Mouse (Mus musculus) small intestine, adult 2 months (tissue): ENCODE measurements around the gene Hs2st1. TPM values are rescaled to one million over a fixed set of nuclear protein-coding genes. Genes with fewer than 3 reads are reported as not detected.
A peak's percentile ranks its signal among the peaks of the same experiment; 100 is the strongest.

Source experiments
- H3K27ac ChIP-seq: fragments of 200-500 bp; 2 replicates; pipeline ENCODE4 v1.5.1; 2012; ENCODE audit warnings: low read depth, low read length, control low read depth, inconsistent platforms; ENCODE audit not compliant: insufficient read depth
- H3K27me3 ChIP-seq: fragments of 200-500 bp; 2 replicates; pipeline ENCODE4 v1.6.1; 2012; ENCODE audit warnings: mild to moderate bottlenecking, moderate library complexity, low read length, inconsistent platforms; ENCODE audit not compliant: control insufficient read depth, insufficient read depth
- H3K36me3 ChIP-seq: fragments of 200-500 bp; 2 replicates; pipeline ENCODE4 v1.6.1; 2012; ENCODE audit warnings: mild to moderate bottlenecking, low read length, control low read depth, inconsistent platforms; ENCODE audit not compliant: control insufficient read depth, insufficient read depth
- H3K4me1 ChIP-seq: fragments of 200-500 bp; 2 replicates; pipeline ENCODE4 v1.6.1; 2012; ENCODE audit warnings: low read length, inconsistent platforms, mixed read lengths; ENCODE audit not compliant: control insufficient read depth, insufficient read depth, insufficient read length
- H3K4me3 ChIP-seq: fragments of 200-500 bp; 2 replicates; pipeline ENCODE4 v1.5.1; 2012; ENCODE audit warnings: low read depth, mild to moderate bottlenecking, control low read depth, inconsistent platforms, low read length, moderate library complexity
- CTCF ChIP-seq: fragments of 200-500 bp; IDR thresholded peaks from 2 replicates; pipeline ENCODE4 v1.5.1; 2012; ENCODE audit warnings: low read depth, mild to moderate bottlenecking, control low read depth, inconsistent platforms, low read length, moderate library complexity, mixed read lengths; ENCODE audit not compliant: insufficient replicate concordance, insufficient read length; ENCODE audit errors: extremely low read depth
- POLR2A ChIP-seq: fragments of 200-500 bp; IDR thresholded peaks from 2 replicates; pipeline ENCODE4 v1.6.1; 2012; ENCODE audit warnings: low read depth, mild to moderate bottlenecking, control low read depth, inconsistent platforms, low read length, moderate library complexity
- WGBS: fragments of 180-500 bp; shearing (Covaris S2); methylation state at CpG from one replicate; pipeline ENCODE4 v1.1.7; 2018; 5-methylcytosine and 5-hydroxymethylcytosine counted together
- polyA plus RNA-seq: library from polyadenylated mRNA; depleted of rRNA; stranded (reverse); fragments of >200 nt; gene quantifications from 2 replicates; pipeline ENCODE4 v1.2.3, GENCODE M21; 2012

Gene Hs2st1
- polyA plus RNA-seq, 1 experiment: 2.3 TPM

GRCm38 (mm10) chr3:144462679-144463078, 107.3 kb downstream of the Hs2st1 start:
- H3K27me3 ChIP-seq: no peaks in the 10 kb centered on the region
- H3K4me1 ChIP-seq: no peaks in the 10 kb centered on the region
- H3K36me3 ChIP-seq: peaks cover 8% of the 10 kb centered on the region
- TF ChIP-seq POLR2A (no peak), CTCF (no peak)
- H3K4me3 ChIP-seq: no peak overlapping the region
- 91% methylated on average over 10 of the region's 10 CpGs for WGBS
- H3K27ac ChIP-seq: no peak overlapping the region

- Histone ChIP-seq H3K4me3 (no peak overlapping the region), H3K27ac (no peak overlapping the region), H3K27me3 (no peaks in the 10 kb centered on the region), H3K4me1 (no peaks in the 10 kb centered on the region), H3K36me3 (peaks cover 8% of the 10 kb centered on the region)
- WGBS: 44% methylated on average over 5 of the region's 5 CpGs
- no peak for TF ChIP-seq CTCF
- TF ChIP-seq POLR2A: no peak
Measured at GRCm38 (mm10) chr3:144460183-144460788, 109.7 kb downstream of the Hs2st1 start.

- H3K27me3 ChIP-seq: no peaks in the 10 kb centered on the region
- H3K4me1 ChIP-seq: no peaks in the 10 kb centered on the region
- peaks cover 6% of the 10 kb centered on the region for H3K36me3 ChIP-seq
- TF ChIP-seq CTCF (no peak), POLR2A (no peak)
- no peak overlapping the region for H3K27ac ChIP-seq
- 62% methylated on average over 8 of the region's 8 CpGs for WGBS
- no peak overlapping the region; the same call in 1 of the 2 replicates for H3K4me3 ChIP-seq
Measured at GRCm38 (mm10) chr3:144459285-144459697, 110.7 kb downstream of the Hs2st1 start.

- TF ChIP-seq POLR2A: no peak
- TF ChIP-seq CTCF: peak; percentile 25; the same call in 1 of the 2 replicates
- Histone ChIP-seq H3K4me1 (no peaks in the 10 kb centered on the region), H3K4me3 (no peak overlapping the region), H3K27ac (no peak overlapping the region), H3K36me3 (peaks cover 4% of the 10 kb centered on the region), H3K27me3 (no peaks in the 10 kb centered on the region)
- 64% methylated on average over 19 of the region's 19 CpGs for WGBS
Measured at GRCm38 (mm10) chr3:144453701-144454430, 116.1 kb downstream of the Hs2st1 start.

- Histone ChIP-seq H3K27ac (no peak overlapping the region), H3K4me1 (peaks cover 9% of the 10 kb centered on the region), H3K4me3 (no peak overlapping the region), H3K36me3 (peaks cover 4% of the 10 kb centered on the region), H3K27me3 (no peaks in the 10 kb centered on the region)
- WGBS: 94% methylated on average over 6 of the region's 6 CpGs
- no peak for TF ChIP-seq POLR2A
- no peak for TF ChIP-seq CTCF
Measured at GRCm38 (mm10) chr3:144448977-144449376, 121.0 kb downstream of the Hs2st1 start.

- no peaks in the 10 kb centered on the region for H3K27me3 ChIP-seq
Measured at GRCm38 (mm10) chr3:144447917-144448316, 122.1 kb downstream of the Hs2st1 start.

GRCm38 (mm10) chr3:144446081-144446634, 123.8 kb downstream of the Hs2st1 start:
- Histone ChIP-seq H3K36me3 (no peaks in the 10 kb centered on the region), H3K27ac (peak overlapping the region; percentile 7; the same call in 1 of the 2 replicates), H3K4me1 (peaks cover 9% of the 10 kb centered on the region), H3K4me3 (no peak overlapping the region), H3K27me3 (no peaks in the 10 kb centered on the region)
- no peak for TF ChIP-seq POLR2A
- TF ChIP-seq CTCF: no peak
- WGBS: 42% methylated on average over 14 of the region's 14 CpGs

More at GRCm38 (mm10) chr3:144447917-144448316, 122.1 kb downstream of the Hs2st1 start:
- H3K4me1 ChIP-seq: peaks cover 9% of the 10 kb centered on the region
- H3K36me3 ChIP-seq: peaks cover 3% of the 10 kb centered on the region
- no peak overlapping the region for H3K27ac ChIP-seq
- no peak overlapping the region for H3K4me3 ChIP-seq
- WGBS: 93% methylated on average over 9 of the region's 9 CpGs
- TF ChIP-seq POLR2A (no peak), CTCF (no peak)
